Mouse (Mus musculus): ENCODE data around the gene Ipcef1. TPM values are rescaled to one million over a fixed set of nuclear protein-coding genes. Genes with fewer than 3 reads are reported as not detected.

The Ipcef1 gene
- polyA plus RNA-seq, 1 experiment from 2014 or later = not detected

GRCm38 (mm10) chr10:7070100-7070835 is 18.0 kb upstream of the Ipcef1 start:
- H3K4me3 ChIP-seq (ENCODE audit: low read depth, low read length) = no peak overlapping the region
- no peak overlapping the region for H3K9ac ChIP-seq (ENCODE audit: low read length)
- H3K4me1 ChIP-seq (replicated peaks; ENCODE audit: control insufficient read depth, insufficient read depth, low read length) = no peaks in the 10 kb centered on the region
- WGBS = 63% methylated on average over 8 of the region's 8 CpGs
- H3K4me2 ChIP-seq (ENCODE audit: low read length) = no peak overlapping the region
- ATAC-seq (replicated peaks; ENCODE audit: low FRiP score, low TSS enrichment, low read depth) = no peak
- H3K27me3 ChIP-seq (replicated peaks; ENCODE audit: control insufficient read depth, insufficient read depth, low read length) = no peaks in the 10 kb centered on the region
- H3K36me3 ChIP-seq (ENCODE audit: control insufficient read depth, insufficient read depth, low read length) = no peaks in the 10 kb centered on the region
- H3K27ac ChIP-seq (ENCODE audit: low read depth) = no peak overlapping the region
- H3K9me3 ChIP-seq (ENCODE audit: control insufficient read depth, low read length) = no peaks in the 10 kb centered on the region
- DNase-seq (ENCODE audit: low spot score) = no peak

GRCm38 (mm10) chr10:7069090-7069489 is 16.8 kb upstream of the Ipcef1 start:
- Histone ChIP-seq H3K9ac (ENCODE audit: low read length) (no peak overlapping the region), H3K4me1 (replicated peaks; ENCODE audit: control insufficient read depth, insufficient read depth, low read length) (no peaks in the 10 kb centered on the region), H3K36me3 (ENCODE audit: control insufficient read depth, insufficient read depth, low read length) (no peaks in the 10 kb centered on the region), H3K9me3 (ENCODE audit: control insufficient read depth, low read length) (no peaks in the 10 kb centered on the region), H3K27me3 (replicated peaks; ENCODE audit: control insufficient read depth, insufficient read depth, low read length) (no peaks in the 10 kb centered on the region), H3K27ac (ENCODE audit: low read depth) (no peak overlapping the region), H3K4me3 (ENCODE audit: low read depth, low read length) (no peak overlapping the region), H3K4me2 (ENCODE audit: low read length) (no peak overlapping the region)
- ATAC-seq (replicated peaks; ENCODE audit: low FRiP score, low TSS enrichment, low read depth) (no peak), DNase-seq (ENCODE audit: low spot score) (no peak)
- WGBS = 89% methylated on average over 2 of the region's 2 CpGs

GRCm38 (mm10) chr10:7068608-7069007 is 16.3 kb upstream of the Ipcef1 start:
- WGBS = 75% methylated on average over 12 of the region's 12 CpGs
- H3K4me3 ChIP-seq (ENCODE audit: low read depth, low read length) = no peak overlapping the region
- DNase-seq (ENCODE audit: low spot score) (no peak), ATAC-seq (replicated peaks; ENCODE audit: low FRiP score, low TSS enrichment, low read depth) (no peak)
- no peaks in the 10 kb centered on the region for H3K27me3 ChIP-seq (replicated peaks; ENCODE audit: control insufficient read depth, insufficient read depth, low read length)
- no peak overlapping the region for H3K27ac ChIP-seq (ENCODE audit: low read depth)
- H3K4me1 ChIP-seq (replicated peaks; ENCODE audit: control insufficient read depth, insufficient read depth, low read length) = no peaks in the 10 kb centered on the region
- H3K4me2 ChIP-seq (ENCODE audit: low read length) = no peak overlapping the region
- H3K9ac ChIP-seq (ENCODE audit: low read length) = no peak overlapping the region
- H3K36me3 ChIP-seq (ENCODE audit: control insufficient read depth, insufficient read depth, low read length) = no peaks in the 10 kb centered on the region
- H3K9me3 ChIP-seq (ENCODE audit: control insufficient read depth, low read length) = no peaks in the 10 kb centered on the region

GRCm38 (mm10) chr10:7063752-7064457 is 11.6 kb upstream of the Ipcef1 start:
- H3K27me3 ChIP-seq (replicated peaks; ENCODE audit: control insufficient read depth, insufficient read depth, low read length) = no peaks in the 10 kb centered on the region
- no peak overlapping the region for H3K4me3 ChIP-seq (ENCODE audit: low read depth, low read length)
- DNase-seq (ENCODE audit: low spot score) (no peak), ATAC-seq (replicated peaks; ENCODE audit: low FRiP score, low TSS enrichment, low read depth) (no peak)
- H3K4me2 ChIP-seq (ENCODE audit: low read length) = no peak overlapping the region
- no peak overlapping the region for H3K9ac ChIP-seq (ENCODE audit: low read length)
- no peaks in the 10 kb centered on the region for H3K9me3 ChIP-seq (ENCODE audit: control insufficient read depth, low read length)
- no peaks in the 10 kb centered on the region for H3K4me1 ChIP-seq (replicated peaks; ENCODE audit: control insufficient read depth, insufficient read depth, low read length)
- no peaks in the 10 kb centered on the region for H3K36me3 ChIP-seq (ENCODE audit: control insufficient read depth, insufficient read depth, low read length)
- no peak overlapping the region for H3K27ac ChIP-seq (ENCODE audit: low read depth)
- 79% methylated on average over 9 of the region's 9 CpGs for WGBS

GRCm38 (mm10) chr10:7062993-7063392 is 10.7 kb upstream of the Ipcef1 start:
- H3K27me3 ChIP-seq (replicated peaks; ENCODE audit: control insufficient read depth, insufficient read depth, low read length) = no peaks in the 10 kb centered on the region
- H3K27ac ChIP-seq (ENCODE audit: low read depth) = no peak overlapping the region
- no peaks in the 10 kb centered on the region for H3K36me3 ChIP-seq (ENCODE audit: control insufficient read depth, insufficient read depth, low read length)
- no peak for ATAC-seq (replicated peaks; ENCODE audit: low FRiP score, low TSS enrichment, low read depth)
- H3K4me1 ChIP-seq (replicated peaks; ENCODE audit: control insufficient read depth, insufficient read depth, low read length) = no peaks in the 10 kb centered on the region
- no peak overlapping the region for H3K4me2 ChIP-seq (ENCODE audit: low read length)
- DNase-seq (ENCODE audit: low spot score) = no peak
- no peak overlapping the region for H3K9ac ChIP-seq (ENCODE audit: low read length)
- no peaks in the 10 kb centered on the region for H3K9me3 ChIP-seq (ENCODE audit: control insufficient read depth, low read length)
- WGBS = 69% methylated on average over 7 of the region's 7 CpGs
- no peak overlapping the region for H3K4me3 ChIP-seq (ENCODE audit: low read depth, low read length)

GRCm38 (mm10) chr10:7060326-7060725 is 8.0 kb upstream of the Ipcef1 start:
- Histone ChIP-seq H3K4me2 (ENCODE audit: low read length) (no peak overlapping the region), H3K4me1 (replicated peaks; ENCODE audit: control insufficient read depth, insufficient read depth, low read length) (no peaks in the 10 kb centered on the region), H3K36me3 (ENCODE audit: control insufficient read depth, insufficient read depth, low read length) (no peaks in the 10 kb centered on the region), H3K4me3 (ENCODE audit: low read depth, low read length) (no peak overlapping the region), H3K9me3 (ENCODE audit: control insufficient read depth, low read length) (no peaks in the 10 kb centered on the region), H3K27ac (ENCODE audit: low read depth) (no peak overlapping the region), H3K9ac (ENCODE audit: low read length) (no peak overlapping the region), H3K27me3 (replicated peaks; ENCODE audit: control insufficient read depth, insufficient read depth, low read length) (no peaks in the 10 kb centered on the region)
- ATAC-seq (replicated peaks; ENCODE audit: low FRiP score, low TSS enrichment, low read depth) (no peak), DNase-seq (ENCODE audit: low spot score) (no peak)
- 46% methylated on average over 5 of the region's 5 CpGs for WGBS

GRCm38 (mm10) chr10:7057546-7057945 is 5.3 kb upstream of the Ipcef1 start:
- no peak for DNase-seq (ENCODE audit: low spot score)
- Histone ChIP-seq H3K4me3 (ENCODE audit: low read depth, low read length) (no peak overlapping the region), H3K4me2 (ENCODE audit: low read length) (no peak overlapping the region), H3K27me3 (replicated peaks; ENCODE audit: control insufficient read depth, insufficient read depth, low read length) (no peaks in the 10 kb centered on the region), H3K36me3 (ENCODE audit: control insufficient read depth, insufficient read depth, low read length) (no peaks in the 10 kb centered on the region), H3K27ac (ENCODE audit: low read depth) (no peak overlapping the region), H3K9ac (ENCODE audit: low read length) (no peak overlapping the region), H3K9me3 (ENCODE audit: control insufficient read depth, low read length) (no peaks in the 10 kb centered on the region), H3K4me1 (replicated peaks; ENCODE audit: control insufficient read depth, insufficient read depth, low read length) (peaks cover 3% of the 10 kb centered on the region; the same call in 1 of the 2 replicates)
- ATAC-seq (replicated peaks; ENCODE audit: low FRiP score, low TSS enrichment, low read depth) = no peak
- 94% methylated on average over 1 of the region's 1 CpGs for WGBS

GRCm38 (mm10) chr10:7054560-7055205 is 2.4 kb upstream of the Ipcef1 start:
- Histone ChIP-seq H3K4me2 (ENCODE audit: low read length) (no peak overlapping the region), H3K4me1 (replicated peaks; ENCODE audit: control insufficient read depth, insufficient read depth, low read length) (peaks cover 9% of the 10 kb centered on the region), H3K4me3 (ENCODE audit: low read depth, low read length) (no peak overlapping the region), H3K9me3 (ENCODE audit: control insufficient read depth, low read length) (no peaks in the 10 kb centered on the region), H3K9ac (ENCODE audit: low read length) (no peak overlapping the region), H3K27me3 (replicated peaks; ENCODE audit: control insufficient read depth, insufficient read depth, low read length) (no peaks in the 10 kb centered on the region), H3K36me3 (ENCODE audit: control insufficient read depth, insufficient read depth, low read length) (no peaks in the 10 kb centered on the region), H3K27ac (ENCODE audit: low read depth) (no peak overlapping the region)
- WGBS = 80% methylated on average over 6 of the region's 6 CpGs
- no peak for ATAC-seq (replicated peaks; ENCODE audit: low FRiP score, low TSS enrichment, low read depth)
- DNase-seq (ENCODE audit: low spot score) = no peak
